Mouse (Mus musculus): Measurements from ENCODE around the gene Gm3159.
"Not testable (repeated sequence)": the region's sequence is repeated elsewhere in the genome, so short reads cannot be mapped to it uniquely, and the experiment has no call there.

GRCm38 (mm10) chr14:4377871-4378270, 19.5 kb upstream of the Gm3159 start:
- TF ChIP-seq CTCF, EP300 (IDR thresholded peaks at IDR 0.05; ENCODE audit: low read depth): not testable (repeated sequence)

All from liver, embryonic 14.5 days (tissue).